ENCODE assay signal across 25 mouse cellular contexts in genomic region chr7:51973526-51973925, GRCm38 (mm10). TPM values are rescaled to one million over a fixed set of nuclear protein-coding genes. Genes with fewer than 3 reads are reported as not detected.
"Had no signal": no experiment of that assay in that cellular context is flagged by ENCODE, and none has a peak within 500 bp of the region (broad histone marks: within the 10 kb centered on the region; RNA-seq: fewer than 3 reads in every experiment).

No protein-coding gene starts in this region.

- H3K36me3 ChIP-seq: limb, embryonic 15.5 days; liver, embryonic 12.5 days; neural tube, embryonic 12.5 days had no signal

- H3K9me3 ChIP-seq: limb, embryonic 15.5 days; liver, embryonic 12.5 days; megakaryocyte, embryonic 14.5 days; neural tube, embryonic 12.5 days had no signal

- H3K4me1 ChIP-seq: megakaryocyte, embryonic 14.5 days had no signal

- ATAC-seq: liver, embryonic 12.5 days had no signal

- H3K4me2 ChIP-seq: limb, embryonic 15.5 days; liver, embryonic 12.5 days; lung, embryonic 14.5 days; midbrain, embryonic 11.5 days; neural tube, embryonic 12.5 days had no signal

- H3K27ac ChIP-seq: kidney, postnatal 0 days; limb, embryonic 15.5 days; liver, embryonic 12.5 days; macrophage; neural tube, embryonic 12.5 days had no signal

- H3K4me3 ChIP-seq: limb, embryonic 15.5 days; liver, embryonic 12.5 days; megakaryocyte, embryonic 14.5 days; neural tube, embryonic 12.5 days had no signal

- DNase-seq: kidney, adult 9 months; kidney, postnatal 36 days; layer of hippocampus, adult 9-11 months; layer of hippocampus, postnatal 36 days; lung, embryonic 14.5 days; lung, postnatal 10 days; right cerebral cortex, adult 18-20 months; right cerebral cortex, postnatal 25 days; thymus, postnatal 4 days had no signal

- H3K9ac ChIP-seq: limb, embryonic 15.5 days; liver, embryonic 12.5 days; lung, embryonic 14.5 days; neural tube, embryonic 12.5 days had no signal

- H3K27me3 ChIP-seq: limb, embryonic 15.5 days; liver, embryonic 12.5 days; megakaryocyte, embryonic 14.5 days; neural tube, embryonic 12.5 days had no signal

RNA-seq across cellular contexts. Expression of gene 1700015G11Rik, which starts 42.0 kb away (rescaled TPM):
- total RNA-seq: layer of hippocampus, adult 18-20 months; layer of hippocampus, postnatal 36 days; left cerebral cortex, adult 8-10 months; left cerebral cortex, postnatal 25 days; midbrain, postnatal 0 days had no signal
- polyA plus RNA-seq: kidney, postnatal 0 days; limb, embryonic 11.5 days; limb, embryonic 15.5 days; liver, embryonic 12.5 days; liver, embryonic 16.5 days; lung, embryonic 14.5 days; macrophage; midbrain, embryonic 11.5 days; midbrain, postnatal 0 days; neural tube, embryonic 12.5 days; small intestine, adult 2 months; stomach, embryonic 16.5 days; thymus, postnatal 0 days had no signal
